Mouse (Mus musculus) MEL (cell line): ENCODE data around the gene 2410002F23Rik. TPM values are rescaled to one million over a fixed set of nuclear protein-coding genes. Genes with fewer than 3 reads are reported as not detected.
"Not testable (repeated sequence)": the region's sequence is repeated elsewhere in the genome, so short reads cannot be mapped to it uniquely, and the experiment has no call there.

Experiments
- DNase-seq: peaks from one replicate; pipeline ENCODE4 v3.0.0; 2011; ENCODE audit warnings: low read depth, low spot score
- H3K27ac ChIP-seq: 2 replicates; pipeline ENCODE4 v1.5.1; 2012; ENCODE audit warnings: low read depth, mild to moderate bottlenecking, control low read depth, low read length, moderate library complexity; ENCODE audit not compliant: control insufficient read depth
- H3K27me3 ChIP-seq, 2 experiments: fragments of 150-350 bp in 1 of 2; sonication (generic) in 1 of 2; 2 replicates each; pipeline ENCODE4 v1.6.1; 2012; ENCODE audit warnings: low read length in 2 of 2, mild to moderate bottlenecking in 2 of 2, improper control_type of control experiment in 1 of 2, moderate library complexity in 1 of 2; ENCODE audit not compliant: insufficient read depth in 2 of 2, control insufficient read depth in 1 of 2
- H3K36me3 ChIP-seq, 2 experiments: 2 replicates each; pipeline ENCODE4 v1.6.1; 2012 to 2014; ENCODE audit warnings: low read length in 2 of 2, improper control_type of control experiment in 1 of 2, inconsistent platforms in 1 of 2, mild to moderate bottlenecking in 1 of 2; ENCODE audit not compliant: insufficient read depth in 2 of 2, control insufficient read depth in 1 of 2
- H3K4me1 ChIP-seq, 2 experiments: fragments of 150-350 bp in 1 of 2; sonication (generic) in 1 of 2; 2 replicates each; pipeline ENCODE4 v1.6.1; 2012; ENCODE audit warnings: low read length in 2 of 2, improper control_type of control experiment in 1 of 2, mild to moderate bottlenecking in 1 of 2; ENCODE audit not compliant: insufficient read depth in 2 of 2, control insufficient read depth in 1 of 2
- H3K4me3 ChIP-seq, 2 experiments: fragments of 150-350 bp in 1 of 2; sonication (generic) in 1 of 2; 2 replicates each; pipeline ENCODE4 v1.5.1; 2012; ENCODE audit warnings: low read depth in 2 of 2, low read length in 2 of 2, mild to moderate bottlenecking in 2 of 2, moderate library complexity in 2 of 2, control low read depth in 1 of 2, improper control_type of control experiment in 1 of 2; ENCODE audit not compliant: control insufficient read depth in 1 of 2, insufficient read depth in 1 of 2
- H3K79me2 ChIP-seq: 2 replicates; pipeline ENCODE4 v1.6.1; 2012; ENCODE audit warnings: mild to moderate bottlenecking, low read length, moderate library complexity; ENCODE audit not compliant: control insufficient read depth, poor library complexity, insufficient read depth
- H3K9ac ChIP-seq: 2 replicates; pipeline ENCODE4 v1.6.1; 2012; ENCODE audit warnings: low read depth, mild to moderate bottlenecking, control low read depth, low read length, moderate library complexity; ENCODE audit not compliant: control insufficient read depth, poor library complexity, severe bottlenecking
- H3K9me3 ChIP-seq: fragments of 150-350 bp; sonication (generic); replicated peaks from 2 replicates; pipeline ENCODE4 v1.6.1; 2012; ENCODE audit warnings: mild to moderate bottlenecking, low read length, improper control_type of control experiment, moderate library complexity; ENCODE audit not compliant: insufficient read depth
- CHD1 ChIP-seq: IDR thresholded peaks from 2 replicates; pipeline ENCODE4 v1.6.1; 2012; ENCODE audit warnings: low read depth, mild to moderate bottlenecking, inconsistent platforms, low read length, improper control_type of control experiment
- CTCF ChIP-seq, 3 experiments: IDR thresholded peaks in 2 of 3; conservative IDR thresholded peaks in 1 of 3; 2 replicates each; pipeline ENCODE4 v1.5.1; 2011 to 2012; ENCODE audit warnings: low read length in 3 of 3, low read depth in 2 of 3, mild to moderate bottlenecking in 2 of 3, improper control_type of control experiment in 1 of 3, inconsistent platforms in 1 of 3, mixed read lengths in 1 of 3, moderate library complexity in 1 of 3; ENCODE audit not compliant: control insufficient read depth in 1 of 3, insufficient read depth in 1 of 3, poor library complexity in 1 of 3, severe bottlenecking in 1 of 3
- ELF1 ChIP-seq: IDR thresholded peaks from 2 replicates; pipeline ENCODE4 v1.6.1; 2014; ENCODE audit warnings: low read depth, mild to moderate bottlenecking, inconsistent platforms, low read length, improper control_type of control experiment, moderate library complexity
- KAT2A ChIP-seq: conservative IDR thresholded peaks from 2 replicates; pipeline ENCODE4 v1.6.1; 2012; ENCODE audit warnings: low read depth, low read length, improper control_type of control experiment, inconsistent platforms
- MAX ChIP-seq: IDR thresholded peaks from 2 replicates; pipeline ENCODE4 v1.6.1; 2011; ENCODE audit warnings: low read length, improper control_type of control experiment
- MAZ ChIP-seq: IDR thresholded peaks from 2 replicates; pipeline ENCODE4 v1.6.1; 2012; ENCODE audit warnings: low read depth, mild to moderate bottlenecking, inconsistent platforms, low read length, improper control_type of control experiment
- MEF2A ChIP-seq: IDR thresholded peaks from 2 replicates; pipeline ENCODE4 v1.6.1; 2014; ENCODE audit warnings: low read depth, mild to moderate bottlenecking, inconsistent platforms, low read length, improper control_type of control experiment; ENCODE audit not compliant: poor library complexity, insufficient replicate concordance, severe bottlenecking; ENCODE audit errors: extremely low read depth
- MXI1 ChIP-seq: IDR thresholded peaks from 2 replicates; pipeline ENCODE4 v1.6.1; 2011; ENCODE audit warnings: mild to moderate bottlenecking, low read depth, low read length, improper control_type of control experiment
- MYB ChIP-seq: IDR thresholded peaks from 2 replicates; pipeline ENCODE4 v1.6.1; 2011; ENCODE audit warnings: mild to moderate bottlenecking, low read depth, low read length, improper control_type of control experiment
- MYC ChIP-seq: IDR thresholded peaks from 2 replicates; pipeline ENCODE4 v1.6.1; 2011; ENCODE audit warnings: low read depth, mild to moderate bottlenecking, low read length, improper control_type of control experiment, moderate library complexity
- POLR2A ChIP-seq, 2 experiments: IDR thresholded peaks; 2 replicates each; pipeline ENCODE4 v1.6.1; 2011 to 2012; ENCODE audit warnings: low read length in 2 of 2, mild to moderate bottlenecking in 2 of 2, control low read depth in 1 of 2, improper control_type of control experiment in 1 of 2, low read depth in 1 of 2, moderate library complexity in 1 of 2; ENCODE audit not compliant: control insufficient read depth in 1 of 2, insufficient read depth in 1 of 2, poor library complexity in 1 of 2
- POLR2AphosphoS5 ChIP-seq: IDR thresholded peaks from 2 replicates; pipeline ENCODE4 v1.6.1; 2012; ENCODE audit warnings: low read depth, borderline replicate concordance, mild to moderate bottlenecking, inconsistent platforms, low read length, moderate library complexity, mixed read lengths
- SIN3A ChIP-seq: IDR thresholded peaks from 2 replicates; pipeline ENCODE4 v1.6.1; 2012; ENCODE audit warnings: low read length, improper control_type of control experiment, inconsistent platforms
- SMC3 ChIP-seq: IDR thresholded peaks from 2 replicates; pipeline ENCODE4 v1.6.1; 2011; ENCODE audit warnings: low read depth, low read length, improper control_type of control experiment
- TCF12 ChIP-seq: IDR thresholded peaks from 2 replicates; pipeline ENCODE4 v1.6.1; 2014; ENCODE audit warnings: low read depth, mild to moderate bottlenecking, inconsistent platforms, low read length, improper control_type of control experiment, moderate library complexity
- USF1 ChIP-seq: IDR thresholded peaks from 2 replicates; pipeline ENCODE4 v1.6.1; 2014; ENCODE audit warnings: low read depth, mild to moderate bottlenecking, inconsistent platforms, low read length, improper control_type of control experiment, moderate library complexity
- USF2 ChIP-seq, 2 experiments: IDR thresholded peaks; 2 replicates each; pipeline ENCODE4 v1.6.1; 2011 to 2012; ENCODE audit warnings: improper control_type of control experiment in 2 of 2, low read length in 2 of 2, borderline replicate concordance in 1 of 2, inconsistent platforms in 1 of 2, low read depth in 1 of 2, mild to moderate bottlenecking in 1 of 2; ENCODE audit not compliant: insufficient read depth in 1 of 2
- ZNF384 ChIP-seq: IDR thresholded peaks from 2 replicates; pipeline ENCODE4 v1.6.1; 2012; ENCODE audit warnings: low read depth, mild to moderate bottlenecking, inconsistent platforms, low read length, improper control_type of control experiment
- polyA plus RNA-seq, 2 experiments: library from polyadenylated mRNA; stranded (reverse) in 1 of 2; unstranded in 1 of 2; fragments of >175 nt in 1 of 2; fragments of >200 nt in 1 of 2; gene quantifications; 2 replicates each; pipeline versions ENCODE4 v1.2.1 to v1.2.4; 2012; ENCODE audit warnings: low replicate concordance in 2 of 2, low read depth in 1 of 2; ENCODE audit not compliant: insufficient read length in 2 of 2, insufficient read depth in 1 of 2, missing spikeins in 1 of 2
- total RNA-seq: library from RNA; depleted of rRNA; stranded (reverse); fragments of 300-350 nt; gene quantifications from 2 replicates; pipeline ENCODE4 v1.2.3, GENCODE M21; 2012

2410002F23Rik gene
- total and polyA plus RNA-seq, 3 experiments, result 148 to 841 (median 174) TPM

GRCm38 (mm10) chr7:44197891-44198290 is 48.6 kb upstream of the 2410002F23Rik start, which contains the start of gene Klk1b3:
Gene Klk1b3, plus strand, starts transcription at chr7:44198191.
- no peaks in the 10 kb centered on the region for H3K9me3 ChIP-seq
- no peak for DNase-seq
- H3K9ac ChIP-seq, result no peak within 1 kb of the TSS
- H3K27me3 ChIP-seq, result no peaks in the 10 kb centered on the region
- H3K36me3 ChIP-seq, result no peaks in the 10 kb centered on the region
- H3K79me2 ChIP-seq, result no peaks in the 10 kb centered on the region
- no peak within 1 kb of the TSS for H3K27ac ChIP-seq
- TF ChIP-seq ZNF384 (no peak), MAX (no peak), POLR2AphosphoS5 (no peak), MEF2A (no peak), MAZ (no peak), MYB (no peak), MYC (no peak), KAT2A (no peak), CHD1 (no peak), ELF1 (no peak), SMC3 (no peak), CTCF (IDR thresholded peaks at IDR 0.05 in 2 of 3, conservative IDR thresholded peaks at IDR 0.05 in 1 of 3; ENCODE audit: control insufficient read depth in 1 of 3, insufficient read depth in 1 of 3, low read depth in 2 of 3, low read length in 3 of 3, poor library complexity in 1 of 3, severe bottlenecking in 1 of 3) (no peak), MXI1 (no peak), USF2 (IDR thresholded peaks at IDR 0.05; ENCODE audit: borderline replicate concordance in 1 of 2, insufficient read depth in 1 of 2, low read depth in 1 of 2, low read length in 2 of 2) (no peak), SIN3A (no peak), TCF12 (no peak), USF1 (no peak), POLR2A (IDR thresholded peaks at IDR 0.05; ENCODE audit: control insufficient read depth in 1 of 2, insufficient read depth in 1 of 2, low read depth in 1 of 2, low read length in 2 of 2, poor library complexity in 1 of 2) (no peak)
- no peaks in the 10 kb centered on the region for H3K4me1 ChIP-seq
- H3K4me3 ChIP-seq, result no peak within 1 kb of the TSS

DNA sequence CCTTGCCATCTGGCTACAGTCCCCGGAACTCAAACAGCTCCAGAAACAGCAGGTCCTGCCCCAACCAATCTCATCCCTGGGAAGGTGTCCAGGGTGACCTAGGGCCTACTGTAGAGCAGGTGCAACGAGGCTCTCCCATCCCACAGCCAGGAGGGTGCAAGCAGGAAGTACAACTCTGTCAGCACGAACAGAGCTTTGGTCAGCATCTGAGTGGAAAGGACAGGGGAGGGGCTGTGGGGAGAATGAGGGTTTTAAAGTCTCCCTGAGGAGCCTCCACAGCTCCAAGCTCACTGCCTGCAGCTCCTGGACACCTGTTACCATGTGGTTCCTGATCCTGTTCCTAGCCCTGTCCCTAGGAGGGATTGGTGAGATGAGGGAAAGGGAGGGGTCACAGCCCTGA is 39.4 kb upstream of the 2410002F23Rik start, which contains the start of gene Klk1b4:
Klk1b4 (plus strand) TSS at position 301 of the 400 bp plus-strand sequence.
- H3K36me3 ChIP-seq, H3K79me2 ChIP-seq, H3K27me3 ChIP-seq, H3K4me3 ChIP-seq, H3K9ac ChIP-seq, DNase-seq, H3K27ac ChIP-seq, H3K9me3 ChIP-seq, H3K4me1 ChIP-seq: not testable (repeated sequence)
